Mouse (Mus musculus): ENCODE results near the gene Igf2bp2.

DNA sequence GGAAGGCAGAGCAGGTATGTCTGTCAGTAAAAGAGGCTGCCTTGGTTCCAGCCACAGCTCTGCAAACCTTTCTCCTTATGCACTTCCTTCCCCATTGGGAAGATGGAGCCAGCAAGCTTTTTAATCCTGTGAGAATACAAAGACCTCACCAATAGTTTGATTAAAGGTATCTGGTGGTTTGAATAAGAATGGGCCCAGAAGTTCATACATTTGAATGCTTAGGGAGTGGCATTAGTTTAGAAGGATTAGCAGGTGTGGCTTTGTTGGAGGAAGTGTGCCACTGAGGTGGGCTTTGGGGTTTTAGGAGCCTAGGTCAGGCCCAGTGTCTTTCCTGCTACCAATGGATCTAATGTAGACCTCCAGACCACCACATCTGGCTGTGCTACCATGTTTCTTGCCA lies 97.6 kb downstream of the Igf2bp2 start:
- TF ChIP-seq POLR2A (IDR thresholded peaks at IDR 0.05; ENCODE audit: extremely low read depth, insufficient read depth, low read length) (no peak), CTCF (IDR thresholded peaks at IDR 0.05; ENCODE audit: low read depth, low read length) (no peak)
